Comparison of ENCODE assay signal across 19 mouse cellular contexts in the genomic region with DNA sequence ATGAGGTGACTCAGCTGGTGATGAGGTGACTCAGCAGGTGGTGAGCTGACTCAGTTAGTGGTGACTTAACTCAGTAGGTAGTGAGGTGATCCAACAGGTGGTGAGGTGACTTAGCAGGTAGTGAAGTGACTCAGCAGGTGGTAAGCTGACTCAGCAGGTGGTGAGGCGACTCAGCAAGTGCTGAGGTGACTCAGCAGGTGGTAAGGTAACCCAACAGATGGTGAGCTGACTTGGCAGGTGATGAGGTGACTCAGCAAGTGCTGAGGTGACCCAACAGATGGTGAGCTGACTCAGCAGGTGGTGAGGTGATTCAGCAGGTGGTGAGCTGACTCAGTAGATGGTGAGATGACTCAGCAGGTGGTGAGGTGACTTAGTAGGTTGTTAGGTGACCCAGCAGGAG.
DNase-seq lines count a peak whose midpoint lies in the region; TF ChIP-seq lines count a peak whose summit lies in the region.
"Had no signal": no experiment of that assay in that cellular context is flagged by ENCODE, and none has a peak within 500 bp of the region (broad histone marks: within the 10 kb centered on the region; RNA-seq: fewer than 3 reads in every experiment).

No protein-coding gene starts in this region.

- intact Hi-C loops in left cerebral cortex, postnatal 14 days (cut with DNase I), result no loop called here

- peak; percentile 8 for DNase-seq in cerebellum, postnatal 25 days
- no peak for DNase-seq in cerebellum, adult 2 months
- peak; percentile 18 to 40 for DNase-seq in left cerebral cortex, adult 9 months (ENCODE audit: low spot score in 2 of 2)
- no peak for DNase-seq in left cerebral cortex, postnatal 14 days (ENCODE audit: low spot score in 2 of 2)
- DNase-seq in 416B (ENCODE audit: low read depth), result peak; percentile 5
- DNase-seq in R1 (ENCODE audit: low read depth, low spot score), result peak; percentile 7
- DNase-seq in spleen, adult 12 weeks (ENCODE audit: low spot score), result no peak
- DNase-seq in ovary, adult 18-20 months (ENCODE audit: low spot score), result no peak
- DNase-seq: gastrocnemius, postnatal 10 days; heart, adult 18-20 months; heart, postnatal 36 days; thymus, postnatal 4 days had no signal

- WGBS in cerebellum, adult 2 months, result 53% methylated on average over 1 of the region's 1 CpGs

- H3K27ac ChIP-seq in cerebellum, adult 2 months (ENCODE audit: insufficient read depth, low read length), result no peak overlapping the region
- H3K27ac ChIP-seq: embryonic facial prominence, embryonic 13.5 days; hindbrain, embryonic 14.5 days; kidney, embryonic 15.5 days; liver, embryonic 14.5 days; macrophage; midbrain, embryonic 13.5 days; neural tube, embryonic 12.5 days had no signal

- no peak for TF ChIP-seq POLR2A in cerebellum, adult 2 months (IDR thresholded peaks at IDR 0.05; ENCODE audit: borderline replicate concordance, insufficient read depth, low read length)

- H3K4me1 ChIP-seq in cerebellum, adult 2 months (ENCODE audit: control insufficient read depth, insufficient read depth, low read length), result no peaks in the 10 kb centered on the region; the same call in 1 of the 2 replicates
- H3K4me1 ChIP-seq: embryonic facial prominence, embryonic 13.5 days; midbrain, embryonic 13.5 days had no signal

- no peak for TF ChIP-seq CTCF in cerebellum, adult 2 months (IDR thresholded peaks at IDR 0.05; ENCODE audit: borderline replicate concordance, insufficient read depth, low read depth, low read length)

- no peak overlapping the region for H3K4me3 ChIP-seq in cerebellum, adult 2 months (replicated peaks; ENCODE audit: insufficient read depth, low read depth, low read length)
- H3K4me3 ChIP-seq: embryonic facial prominence, embryonic 13.5 days; kidney, embryonic 15.5 days; midbrain, embryonic 13.5 days; neural tube, embryonic 12.5 days had no signal

- no peaks in the 10 kb centered on the region for H3K27me3 ChIP-seq in cerebellum, adult 2 months (ENCODE audit: control insufficient read depth, insufficient read depth, low read length)
- H3K27me3 ChIP-seq: embryonic facial prominence, embryonic 13.5 days; kidney, embryonic 15.5 days; midbrain, embryonic 13.5 days; neural tube, embryonic 12.5 days had no signal

Comparison
In these comparisons a context has a peak if more than half of its experiments do, and no peak if none do; other contexts are left out.
1. DNase-seq: peak in cerebellum, postnatal 25 days (2 of 2), left cerebral cortex, adult 9 months (2 of 2), 416B (single experiment) and R1 (single experiment); none in cerebellum, adult 2 months (0 of 2), left cerebral cortex, postnatal 14 days (0 of 2), spleen, adult 12 weeks (single experiment) and ovary, adult 18-20 months (single experiment).